Mouse (Mus musculus): ENCODE measurements around the gene Pex14. TPM values are rescaled to one million over a fixed set of nuclear protein-coding genes. Genes with fewer than 3 reads are reported as not detected.
"Not testable (repeated sequence)": the region's sequence is repeated elsewhere in the genome, so short reads cannot be mapped to it uniquely, and the experiment has no call there.

Gene Pex14
- polyA plus RNA-seq, 1 experiment, result 44.5 TPM

DNA sequence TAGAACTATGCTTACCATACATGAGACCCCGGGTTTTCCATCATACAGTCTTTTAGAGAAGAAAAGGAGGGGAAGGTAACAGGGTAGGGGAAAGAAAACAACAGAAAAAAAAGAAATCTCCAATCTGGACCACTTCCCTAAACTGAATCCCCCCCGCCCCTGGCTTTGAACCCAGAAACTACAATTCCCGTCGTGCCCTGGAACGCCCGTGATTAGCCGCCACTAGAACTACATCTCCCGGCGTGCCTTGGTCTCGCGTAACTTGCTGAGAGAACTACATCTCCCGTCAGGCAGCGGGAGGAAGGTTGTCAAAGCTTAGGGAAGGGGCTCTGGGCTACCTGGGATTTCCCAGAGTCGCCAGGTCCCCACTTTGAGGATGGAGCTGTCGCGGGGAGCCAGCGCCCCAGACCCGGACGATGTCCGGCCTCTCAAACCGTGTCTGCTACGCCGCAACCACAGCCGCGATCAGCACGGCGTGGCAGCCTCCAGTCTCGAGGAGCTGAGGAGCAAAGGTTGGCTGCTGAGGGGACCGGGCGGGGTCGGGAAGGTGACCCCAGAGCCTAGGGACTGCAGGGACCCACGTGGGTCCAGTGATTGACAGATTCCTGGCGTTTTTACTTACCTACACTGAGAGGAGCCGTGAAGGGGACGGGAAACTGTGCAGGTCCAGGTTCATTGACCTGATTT lies 4.3 kb upstream of the Pex14 start, which contains the start of gene Dffa:
TSS of gene Dffa (plus strand) at position 272 of the 687 bp plus-strand sequence.
- DNase-seq (ENCODE audit: low read depth), result no peak

DNA sequence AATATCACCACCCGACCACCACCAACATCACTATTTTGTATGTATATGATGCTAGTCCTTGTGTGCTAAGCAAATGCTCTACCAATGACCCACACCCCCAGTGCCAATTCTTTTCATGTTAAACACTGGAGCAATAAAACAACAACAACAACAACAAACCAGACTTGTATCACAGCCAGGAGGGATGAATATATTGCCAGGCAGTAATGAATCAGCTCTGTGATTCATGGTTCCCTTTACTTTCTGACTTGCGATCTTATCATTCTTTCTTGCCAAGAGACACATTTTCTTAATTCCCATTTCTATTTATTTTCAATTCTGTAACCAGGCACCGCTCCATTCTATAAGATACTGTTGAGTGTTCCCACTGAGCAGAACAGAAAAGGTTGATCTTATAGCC lies 1.8 kb upstream of the Pex14 start:
- DNase-seq (ENCODE audit: low read depth), result no peak

DNA sequence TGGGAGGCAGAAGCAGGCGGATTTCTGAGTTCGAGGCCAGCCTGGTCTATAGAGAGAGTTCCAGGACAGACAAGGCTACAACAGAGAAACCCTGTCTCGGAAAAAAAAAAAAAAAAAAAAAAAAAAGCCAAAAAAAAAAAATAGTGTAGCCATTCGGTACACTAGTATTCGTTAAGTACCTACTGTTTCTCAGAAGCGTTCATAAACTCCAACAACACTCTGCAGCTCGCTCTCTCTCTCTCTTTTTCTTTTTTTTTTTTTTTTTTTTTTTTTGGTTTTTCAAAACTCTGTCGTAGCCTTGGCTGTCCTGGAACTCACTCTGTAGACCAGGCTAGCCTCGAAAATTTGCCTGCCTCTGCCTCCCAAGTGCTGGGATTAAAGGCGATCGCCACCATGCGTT lies 773 bp upstream of the Pex14 start:
- not testable (repeated sequence) for DNase-seq (ENCODE audit: low read depth)

DNA sequence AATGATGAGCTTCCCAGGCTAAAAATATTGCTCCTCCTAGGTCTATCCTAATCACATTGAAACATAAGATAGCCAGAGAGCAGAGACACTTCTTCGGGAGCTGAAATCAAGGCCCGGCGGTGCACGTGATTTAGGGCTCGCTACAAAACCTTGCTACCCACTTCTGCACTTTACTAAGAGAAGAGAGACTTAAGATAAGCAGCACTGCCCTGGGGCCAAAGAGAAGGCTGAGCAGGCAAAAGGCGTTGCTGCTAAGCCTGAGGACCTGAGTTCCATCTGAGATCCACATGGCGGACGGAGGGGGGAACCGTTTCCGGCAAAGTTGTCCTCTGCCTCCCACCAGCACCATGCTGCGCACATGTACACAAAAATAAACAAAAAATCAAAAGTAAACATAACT lies 1.1 kb downstream of the Pex14 start:
- DNase-seq (ENCODE audit: low read depth), result no peak

DNA sequence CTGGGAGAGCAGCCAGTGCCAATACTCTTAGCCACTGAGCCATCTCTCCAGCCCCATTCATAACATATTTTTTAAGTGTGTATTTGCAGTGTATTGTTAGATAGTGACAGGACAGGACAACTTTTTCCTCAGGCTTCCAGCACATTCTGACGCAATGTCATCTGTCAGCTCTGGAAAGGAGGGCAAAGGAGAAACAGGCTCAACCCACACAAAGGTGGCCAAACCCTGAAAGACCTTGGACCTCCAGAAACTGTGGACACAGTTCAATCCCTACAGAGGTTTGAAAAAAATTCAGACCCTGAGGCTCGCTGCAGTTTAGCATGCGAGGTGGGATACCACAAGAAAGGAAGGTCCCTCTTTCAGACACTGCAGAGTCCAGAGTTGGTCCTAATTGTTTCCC lies 1.7 kb downstream of the Pex14 start:
- DNase-seq (ENCODE audit: low read depth), result no peak

DNA sequence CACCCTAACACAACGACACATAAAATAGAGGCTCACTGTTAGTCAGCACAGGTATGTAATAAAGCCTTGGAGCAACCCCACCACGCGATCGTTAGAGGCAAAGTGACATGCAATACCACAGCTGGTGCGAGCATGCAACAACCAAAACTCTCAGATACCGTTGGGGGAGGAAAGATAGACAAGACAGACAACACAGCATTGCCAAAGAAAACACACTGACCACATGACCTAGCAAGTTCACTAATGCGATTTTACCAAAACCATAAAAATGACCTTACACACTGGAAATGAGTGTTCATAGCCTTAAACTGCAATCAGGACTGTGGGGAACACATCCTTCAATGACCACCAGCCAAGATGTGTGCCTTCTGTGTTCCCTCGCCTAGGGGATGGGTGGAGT lies 8.3 kb downstream of the Pex14 start:
- no peak for DNase-seq (ENCODE audit: low read depth)

DNA sequence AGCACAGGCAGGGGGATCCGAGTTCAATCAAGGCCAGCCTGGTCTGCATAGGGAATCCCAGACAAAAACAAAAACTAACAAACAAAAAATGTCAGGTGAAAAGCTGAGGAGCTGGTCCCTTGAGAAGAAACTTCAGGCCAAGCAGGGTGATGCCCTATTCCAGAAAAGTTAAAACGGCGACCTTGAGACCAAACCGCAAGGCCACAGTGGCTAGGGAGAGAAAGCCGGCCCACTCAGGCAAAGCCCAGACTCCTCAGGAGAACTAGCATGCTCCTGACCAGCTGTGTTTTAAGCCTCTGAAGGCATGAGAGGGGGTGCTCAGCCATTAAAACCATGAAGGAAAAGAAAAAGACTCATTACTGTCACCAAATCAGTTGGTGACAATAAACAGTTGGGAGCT lies 14.3 kb downstream of the Pex14 start:
- DNase-seq (ENCODE audit: low read depth), result no peak

DNA sequence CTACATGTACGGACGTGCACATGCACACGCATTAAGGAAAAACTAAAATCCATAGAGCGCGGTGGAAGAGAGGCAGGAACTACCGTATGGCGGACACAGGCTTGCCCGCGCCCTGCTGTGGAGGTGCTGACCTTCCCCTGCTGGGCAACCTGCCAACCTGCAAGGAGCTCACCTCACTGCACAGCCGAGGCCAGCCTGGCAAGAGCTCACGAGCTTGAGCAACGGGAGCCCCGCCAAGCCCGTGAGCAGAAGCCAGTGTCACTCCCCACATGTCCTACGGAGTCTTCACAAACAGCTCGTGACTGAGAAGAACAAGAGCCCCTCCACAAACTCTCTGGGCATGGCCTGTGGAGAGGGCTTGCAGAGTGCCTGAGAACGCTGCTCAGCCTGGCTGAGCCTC lies 18.1 kb downstream of the Pex14 start:
- no peak for DNase-seq (ENCODE audit: low read depth)

DNA sequence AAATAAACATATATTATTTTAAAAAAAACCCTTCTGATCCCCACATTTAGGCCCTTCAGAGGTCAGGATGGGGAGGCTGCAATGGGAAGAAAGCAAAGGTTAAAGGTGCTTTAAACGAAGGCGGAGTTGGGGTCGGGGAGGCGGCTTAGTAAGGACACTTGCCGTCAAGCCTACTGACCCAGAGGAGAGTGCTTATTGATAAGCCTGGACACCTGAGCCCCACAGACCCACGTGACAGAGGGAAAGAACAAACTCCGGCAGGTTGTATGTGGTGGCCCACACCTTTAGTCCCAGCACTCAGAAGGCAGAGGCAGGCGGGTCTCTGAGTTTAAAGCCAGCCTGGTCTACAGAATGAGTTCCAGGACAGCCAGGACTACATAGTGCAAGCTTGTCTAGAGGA lies 19.6 kb downstream of the Pex14 start:
- no peak for DNase-seq (ENCODE audit: low read depth)

DNA sequence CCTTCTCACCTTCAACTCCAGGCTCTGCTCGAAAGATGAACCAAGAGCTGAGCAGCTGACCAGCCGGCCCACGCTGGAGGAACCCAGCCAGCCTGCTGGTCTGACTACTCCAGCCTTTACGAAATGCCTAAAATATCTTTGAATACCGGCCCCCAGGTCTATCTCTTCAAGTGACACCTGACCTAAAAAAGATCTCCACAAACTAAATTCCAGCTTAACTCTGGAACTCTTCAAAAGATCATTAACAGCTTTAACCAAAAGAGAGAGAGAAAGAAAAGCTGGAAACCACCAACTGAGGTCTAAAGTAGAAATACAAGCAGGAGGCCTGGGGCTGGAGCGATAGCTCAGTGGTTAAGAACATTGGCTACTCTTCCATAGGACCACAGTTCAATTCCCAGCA lies 20.0 kb downstream of the Pex14 start:
- DNase-seq (ENCODE audit: low read depth), result no peak

DNA sequence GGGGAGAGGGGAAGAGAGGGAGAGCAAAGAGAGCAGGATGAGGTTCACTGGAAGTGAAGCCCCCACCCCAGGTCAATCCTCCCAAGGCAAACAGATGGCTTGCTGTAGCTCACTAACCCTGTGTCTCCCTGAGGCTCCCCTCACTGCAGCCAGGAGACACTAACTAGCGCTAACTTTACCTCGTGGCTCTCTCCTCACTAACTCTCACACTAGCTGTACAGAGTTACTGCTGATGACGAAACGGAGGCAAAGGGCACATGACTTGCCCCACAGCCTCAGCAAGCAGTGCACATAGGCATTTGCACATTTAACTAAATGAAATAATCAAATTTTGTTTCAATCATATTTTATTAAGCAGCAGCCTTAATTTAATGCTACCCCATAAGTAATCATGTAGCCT lies 21.4 kb downstream of the Pex14 start:
- no peak for DNase-seq (ENCODE audit: low read depth)

DNA sequence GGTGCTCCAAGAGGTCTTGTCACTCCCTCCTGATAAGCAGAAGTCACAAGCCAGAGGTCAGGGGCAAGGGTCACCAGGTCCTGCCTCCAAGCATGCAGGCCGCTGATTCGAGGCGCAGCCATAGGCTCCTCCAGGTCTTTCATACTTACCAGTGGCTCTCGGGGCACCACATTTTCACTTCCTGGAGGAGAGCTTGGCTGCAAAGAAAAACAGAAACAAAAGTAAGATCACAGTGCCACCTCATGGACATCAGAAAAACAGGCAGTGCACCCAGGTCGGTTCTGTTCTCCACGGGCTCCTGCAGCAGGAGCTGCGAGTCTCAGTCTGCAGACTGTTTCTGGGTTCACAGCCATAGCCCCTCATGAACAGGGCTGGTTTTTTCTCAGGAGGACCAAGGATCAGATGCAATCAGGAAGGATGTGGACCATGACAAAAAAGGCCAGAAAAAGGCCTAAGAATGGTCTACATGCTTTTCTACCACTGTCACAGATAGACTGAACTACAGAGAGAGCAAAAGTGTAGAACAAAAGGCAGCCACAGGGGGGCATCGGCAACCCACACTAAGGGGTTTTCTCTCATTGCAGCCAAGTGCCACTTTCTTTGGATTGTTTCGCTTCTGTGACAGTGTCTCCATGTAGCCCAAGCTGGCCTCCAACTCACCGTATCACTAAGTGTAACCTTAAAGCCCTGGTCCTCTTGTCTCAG lies 23.7 kb downstream of the Pex14 start:
- DNase-seq (ENCODE audit: low read depth), result no peak

DNA sequence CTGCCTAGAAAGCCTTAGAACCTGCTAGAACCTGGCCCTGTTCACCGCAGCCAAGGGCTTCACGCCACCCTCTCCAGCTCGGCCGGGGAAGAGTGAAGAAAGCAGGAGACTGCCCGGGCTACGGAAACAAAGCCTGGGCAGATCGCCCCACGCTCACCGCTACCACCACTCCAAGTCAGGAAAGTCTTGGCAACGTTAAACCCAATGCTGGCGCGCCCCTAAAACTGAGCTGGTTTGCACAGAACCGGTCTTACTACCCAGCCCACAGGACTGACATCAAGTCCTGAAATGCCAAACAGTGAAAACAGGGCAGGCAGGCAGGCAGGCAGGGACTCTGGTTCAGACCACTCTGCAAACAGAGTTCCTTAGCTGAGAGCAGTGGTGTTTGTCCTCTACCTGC lies 24.6 kb downstream of the Pex14 start:
- DNase-seq (ENCODE audit: low read depth), result no peak

DNA sequence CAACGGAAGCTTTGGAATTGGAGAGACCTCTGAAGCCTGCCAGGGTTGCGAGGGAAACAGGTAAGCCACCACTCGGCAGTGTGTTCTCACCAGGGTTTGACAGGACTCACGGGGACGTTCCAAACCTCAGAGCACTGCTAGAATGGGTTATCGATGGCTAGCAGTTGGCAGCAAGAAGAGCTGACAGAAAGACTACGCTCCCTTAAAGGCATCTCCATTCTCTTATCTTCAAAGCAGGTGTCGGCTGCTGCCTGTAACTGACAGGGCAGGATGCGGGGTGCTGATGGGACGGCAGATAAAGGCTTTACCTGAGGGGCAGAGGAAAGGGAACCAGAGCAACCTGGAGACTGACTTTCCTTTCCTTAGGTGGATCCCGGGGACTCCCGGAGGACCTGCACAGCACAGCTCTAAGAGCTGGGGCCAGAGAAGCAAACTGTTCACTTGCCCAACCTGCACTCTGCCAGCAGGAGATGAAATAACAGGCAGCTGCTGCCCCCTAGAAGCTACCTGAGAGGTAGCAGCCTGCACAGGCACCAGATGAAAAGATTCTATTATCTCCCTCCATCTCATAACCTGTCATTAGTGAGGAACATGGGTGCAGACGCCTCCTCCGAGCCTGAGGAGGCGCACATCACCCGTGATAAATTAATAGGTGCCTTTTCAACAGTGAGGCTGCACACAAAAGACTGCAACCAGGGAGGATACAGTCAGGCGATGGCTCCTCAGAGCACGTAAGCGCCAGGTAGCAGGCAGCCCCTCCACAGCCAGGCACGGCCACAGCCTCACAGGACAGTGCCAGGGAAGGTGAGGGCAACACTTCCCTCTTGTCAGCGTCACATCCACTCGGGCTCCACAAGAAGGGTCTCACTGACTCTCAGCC lies 32.8 kb downstream of the Pex14 start:
- DNase-seq (ENCODE audit: low read depth), result no peak

DNA sequence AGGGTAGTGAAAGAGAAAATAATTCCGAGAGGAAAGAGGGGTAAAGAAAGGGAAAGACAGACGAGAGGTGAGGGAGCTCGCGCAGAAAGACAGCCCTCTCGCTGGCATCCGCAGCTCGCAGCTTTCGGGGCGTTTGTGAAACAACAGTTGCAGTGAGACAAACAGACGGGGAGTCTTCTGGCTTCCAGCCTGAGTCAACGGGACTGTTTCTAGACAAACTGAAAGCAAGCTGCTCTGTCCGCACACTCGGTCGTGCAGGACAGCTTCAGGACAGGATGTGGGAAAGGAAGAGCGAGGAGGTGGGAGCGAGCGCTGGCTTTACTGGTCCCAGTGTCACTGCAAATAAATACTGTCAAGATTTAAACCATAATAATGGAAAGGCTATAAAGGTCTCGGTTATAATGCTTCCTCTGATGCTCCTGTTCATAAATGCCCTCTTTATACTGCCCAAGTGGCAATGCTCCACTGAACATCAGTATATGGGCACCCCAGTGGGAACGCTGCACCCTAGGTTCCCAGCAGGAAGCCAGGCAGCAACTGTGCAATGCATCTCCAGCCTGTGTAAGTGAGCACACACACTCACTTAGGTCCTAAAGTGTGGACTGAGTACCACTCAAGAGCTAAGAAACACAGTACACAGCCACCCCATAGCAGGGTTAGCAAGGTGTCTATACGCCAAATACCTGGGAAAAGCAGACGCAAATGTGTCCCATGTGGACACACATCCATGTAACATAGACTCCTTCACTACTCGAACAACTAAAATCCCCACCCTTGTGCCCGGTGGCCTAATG lies 35.4 kb downstream of the Pex14 start:
- no peak for DNase-seq (ENCODE audit: low read depth)

DNA sequence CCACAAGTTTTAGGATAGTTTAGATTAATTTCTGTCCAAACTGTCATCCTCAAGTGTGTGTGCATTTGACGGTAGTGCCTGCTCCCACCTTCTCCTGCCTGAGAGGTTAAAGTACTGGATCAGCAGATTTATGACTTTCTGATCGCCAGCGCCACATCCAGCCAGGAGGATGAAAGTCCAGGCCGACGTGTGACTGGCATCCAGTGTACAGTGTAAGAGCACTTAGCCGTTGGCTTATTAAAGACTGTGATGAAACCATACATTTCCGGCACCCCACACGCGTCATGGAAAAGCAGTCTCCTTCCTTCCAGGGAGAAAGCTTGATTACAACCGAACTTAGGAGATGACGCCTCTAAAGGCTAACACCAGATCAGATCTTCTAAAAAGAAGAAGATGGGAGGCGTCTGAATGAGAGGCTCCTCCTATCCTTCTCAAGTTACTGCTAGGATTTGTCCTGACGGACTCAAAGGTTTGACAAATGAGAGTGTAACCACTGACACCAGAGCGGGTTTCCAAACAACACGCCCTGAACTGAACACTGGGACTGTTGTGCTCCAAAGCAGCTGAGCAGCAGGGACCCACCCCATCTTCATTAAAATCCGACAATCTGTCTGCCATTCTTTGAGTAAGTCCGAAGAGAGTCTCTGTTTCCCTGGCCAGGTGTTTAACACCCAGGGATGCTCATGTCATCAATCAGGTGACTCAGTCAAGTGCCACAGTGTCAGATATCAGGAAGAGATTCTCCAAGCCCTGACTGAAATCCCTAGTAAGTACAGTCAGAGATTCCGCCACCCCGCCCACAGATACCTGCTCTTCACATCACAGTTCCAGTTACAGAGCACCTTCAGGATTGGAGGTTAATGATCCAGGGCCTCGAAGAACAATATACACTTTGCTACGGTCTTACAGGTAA lies 37.0 kb downstream of the Pex14 start:
- no peak for DNase-seq (ENCODE audit: low read depth)

DNA sequence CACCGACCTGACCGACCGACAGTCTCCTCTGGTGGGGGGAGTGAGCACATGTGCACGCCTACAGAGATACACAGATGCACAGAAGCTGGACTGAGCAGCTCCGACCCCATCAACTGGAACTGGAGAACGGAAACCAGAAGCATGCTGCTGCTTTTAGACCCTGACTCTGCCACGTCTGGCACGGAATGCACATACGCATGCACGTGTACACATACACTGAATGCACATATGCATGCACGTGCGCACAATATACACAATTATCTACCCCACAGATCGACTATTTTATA lies 38.3 kb downstream of the Pex14 start:
- no peak for DNase-seq (ENCODE audit: low read depth)

DNA sequence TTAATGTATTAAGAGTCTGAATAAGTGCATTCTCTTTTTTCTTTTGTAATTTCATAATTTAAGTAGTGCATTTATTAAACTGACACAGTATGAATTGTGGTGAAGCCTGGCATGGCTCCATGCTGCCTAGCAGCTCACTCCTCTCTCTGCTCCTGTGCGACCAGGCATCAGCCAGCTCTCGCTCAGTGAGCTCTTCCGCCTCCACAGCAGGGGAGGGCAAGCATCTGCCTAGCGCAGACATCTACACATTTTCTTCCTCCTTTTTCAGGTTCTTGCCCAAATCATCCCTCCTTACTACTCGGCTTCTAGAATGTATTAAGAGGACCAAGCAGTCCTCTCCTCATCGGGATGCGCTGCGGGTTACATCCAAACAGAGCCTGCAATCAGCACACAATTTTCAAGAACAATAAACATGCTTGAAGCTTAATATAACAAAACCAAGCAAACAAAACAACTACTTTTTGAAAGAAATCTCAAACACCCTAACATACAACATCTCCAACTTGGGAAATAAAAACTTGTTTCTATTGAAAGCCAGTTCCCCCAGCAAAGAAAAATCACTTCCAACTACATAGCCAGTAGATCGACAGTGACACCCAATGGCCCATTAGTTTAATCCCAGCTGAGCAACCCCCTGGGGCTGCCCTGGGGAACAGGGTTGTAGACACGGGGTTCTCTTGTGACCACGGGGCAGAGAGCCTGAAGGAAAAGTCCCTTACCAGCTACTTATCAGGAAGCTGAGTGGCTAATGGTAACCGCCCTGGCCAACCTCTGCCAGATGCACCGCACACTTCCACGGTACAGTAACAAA lies 38.9 kb downstream of the Pex14 start:
- no peak for DNase-seq (ENCODE audit: low read depth)

DNA sequence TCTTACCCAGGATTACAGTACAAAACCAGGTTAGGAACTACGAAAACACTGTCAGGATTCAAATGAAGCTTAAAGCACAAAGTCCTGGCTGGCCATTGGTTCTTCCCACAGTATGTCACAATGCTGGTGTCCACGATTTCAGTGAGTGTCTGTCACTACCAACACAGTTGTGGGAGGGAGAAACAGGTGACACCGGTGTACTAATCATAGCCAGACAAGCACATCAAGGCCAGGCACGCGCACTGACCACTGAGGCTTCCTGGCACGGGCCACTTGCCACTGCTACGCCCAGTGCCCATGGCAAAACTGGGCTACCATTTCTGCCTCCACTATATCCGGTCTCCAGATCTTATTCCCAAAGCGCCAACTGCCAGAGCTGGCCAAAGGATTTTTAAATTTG lies 40.0 kb downstream of the Pex14 start:
- no peak for DNase-seq (ENCODE audit: low read depth)

DNA sequence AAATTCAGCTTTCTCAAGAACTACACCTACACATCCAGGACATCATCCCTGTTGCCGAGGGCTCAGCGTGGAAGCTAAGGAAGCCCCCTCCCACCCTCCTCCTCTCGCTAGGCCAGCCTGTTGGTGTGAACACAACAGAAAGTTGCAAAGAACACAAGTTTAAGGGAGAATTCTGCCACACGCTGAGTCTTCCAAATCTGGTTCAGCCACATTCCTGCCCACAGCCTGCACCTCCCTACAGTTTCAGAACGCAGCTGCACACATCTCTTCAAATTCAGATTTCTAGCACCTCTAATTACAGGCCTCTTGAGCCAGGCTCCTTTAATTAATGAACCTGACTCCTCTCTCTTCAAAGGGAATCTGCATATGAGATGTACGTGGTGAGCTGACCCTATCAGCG lies 41.4 kb downstream of the Pex14 start:
- DNase-seq (ENCODE audit: low read depth), result no peak

Measured in gonadal fat pad, adult 2 months (tissue).